Mouse (Mus musculus): ENCODE data around the gene Wdr75. TPM values are rescaled to one million over a fixed set of nuclear protein-coding genes. Genes with fewer than 3 reads are reported as not detected.

Gene Wdr75
- 6.8 and 12.3 TPM in 2 replicates for polyA plus RNA-seq (2012; rRNA removed)

- 1% methylated on average over 69 of the region's 70 CpGs for WGBS
These were observed at the start of gene Wdr75 for GRCm38 (mm10) chr1:45794969-45795908. Gene Wdr75 (plus strand): TSS chr1:45795166.

GRCm38 (mm10) chr1:45755902-45756301 is 39.1 kb upstream of the Wdr75 start:
- H3K27ac ChIP-seq (ENCODE audit: insufficient read depth, low read depth, low read length), result no peak overlapping the region; the same call in 1 of the 2 replicates

More at GRCm38 (mm10) chr1:45794969-45795908, at the start of gene Wdr75:
- TF ChIP-seq CTCF (IDR thresholded peaks at IDR 0.05; ENCODE audit: extremely low read depth, insufficient read length, insufficient replicate concordance, low read depth, low read length) (no peak), POLR2A (IDR thresholded peaks at IDR 0.05; ENCODE audit: low read depth, low read length) (peak; percentile 70; the same call in 1 of the 2 replicates)
- H3K27ac ChIP-seq (ENCODE audit: insufficient read depth, low read depth, low read length), result peak within 1 kb of the TSS; percentile 92
- H3K4me1 ChIP-seq (ENCODE audit: control insufficient read depth, insufficient read depth, insufficient read length, low read length), result peaks cover 4% of the 10 kb centered on the region; the same call in 1 of the 2 replicates
- peak within 1 kb of the TSS; percentile 98 for H3K4me3 ChIP-seq (ENCODE audit: low read depth, low read length)
- H3K27me3 ChIP-seq (ENCODE audit: control insufficient read depth, insufficient read depth, low read length), result no peaks in the 10 kb centered on the region
- H3K36me3 ChIP-seq (ENCODE audit: control insufficient read depth, insufficient read depth, low read length), result peaks cover 2% of the 10 kb centered on the region; the same call in 1 of the 2 replicates

GRCm38 (mm10) chr1:45756707-45757106 is 38.3 kb upstream of the Wdr75 start:
- no peak for TF ChIP-seq CTCF (IDR thresholded peaks at IDR 0.05; ENCODE audit: extremely low read depth, insufficient read length, insufficient replicate concordance, low read depth, low read length)
- TF ChIP-seq POLR2A (IDR thresholded peaks at IDR 0.05; ENCODE audit: low read depth, low read length), result no peak
- Histone ChIP-seq H3K27ac (ENCODE audit: insufficient read depth, low read depth, low read length) (no peak overlapping the region; the same call in 1 of the 2 replicates), H3K36me3 (ENCODE audit: control insufficient read depth, insufficient read depth, low read length) (no peaks in the 10 kb centered on the region), H3K4me1 (ENCODE audit: control insufficient read depth, insufficient read depth, insufficient read length, low read length) (no peaks in the 10 kb centered on the region), H3K27me3 (ENCODE audit: control insufficient read depth, insufficient read depth, low read length) (no peaks in the 10 kb centered on the region), H3K4me3 (ENCODE audit: low read depth, low read length) (no peak overlapping the region)

More at GRCm38 (mm10) chr1:45755902-45756301, 39.1 kb upstream of the Wdr75 start:
- Histone ChIP-seq H3K36me3 (ENCODE audit: control insufficient read depth, insufficient read depth, low read length) (no peaks in the 10 kb centered on the region), H3K4me1 (ENCODE audit: control insufficient read depth, insufficient read depth, insufficient read length, low read length) (no peaks in the 10 kb centered on the region), H3K27me3 (ENCODE audit: control insufficient read depth, insufficient read depth, low read length) (no peaks in the 10 kb centered on the region), H3K4me3 (ENCODE audit: low read depth, low read length) (no peak overlapping the region)
- TF ChIP-seq POLR2A (IDR thresholded peaks at IDR 0.05; ENCODE audit: low read depth, low read length) (no peak), CTCF (IDR thresholded peaks at IDR 0.05; ENCODE audit: extremely low read depth, insufficient read length, insufficient replicate concordance, low read depth, low read length) (no peak)

GRCm38 (mm10) chr1:45758011-45758410 is 37.0 kb upstream of the Wdr75 start:
- H3K27me3 ChIP-seq (ENCODE audit: control insufficient read depth, insufficient read depth, low read length), result no peaks in the 10 kb centered on the region
- H3K27ac ChIP-seq (ENCODE audit: insufficient read depth, low read depth, low read length), result no peak overlapping the region
- no peak overlapping the region for H3K4me3 ChIP-seq (ENCODE audit: low read depth, low read length)
- TF ChIP-seq CTCF (IDR thresholded peaks at IDR 0.05; ENCODE audit: extremely low read depth, insufficient read length, insufficient replicate concordance, low read depth, low read length) (no peak), POLR2A (IDR thresholded peaks at IDR 0.05; ENCODE audit: low read depth, low read length) (no peak)
- H3K36me3 ChIP-seq (ENCODE audit: control insufficient read depth, insufficient read depth, low read length), result no peaks in the 10 kb centered on the region
- 80% methylated on average over 1 of the region's 1 CpGs for WGBS
- H3K4me1 ChIP-seq (ENCODE audit: control insufficient read depth, insufficient read depth, insufficient read length, low read length), result no peaks in the 10 kb centered on the region

- H3K4me3 ChIP-seq (ENCODE audit: low read depth, low read length), result no peak overlapping the region
- H3K27ac ChIP-seq (ENCODE audit: insufficient read depth, low read depth, low read length), result peak overlapping the region; percentile 28; the same call in 1 of the 2 replicates
- H3K4me1 ChIP-seq (ENCODE audit: control insufficient read depth, insufficient read depth, insufficient read length, low read length), result no peaks in the 10 kb centered on the region
- TF ChIP-seq POLR2A (IDR thresholded peaks at IDR 0.05; ENCODE audit: low read depth, low read length) (no peak), CTCF (IDR thresholded peaks at IDR 0.05; ENCODE audit: extremely low read depth, insufficient read length, insufficient replicate concordance, low read depth, low read length) (no peak)
- H3K36me3 ChIP-seq (ENCODE audit: control insufficient read depth, insufficient read depth, low read length), result no peaks in the 10 kb centered on the region
- H3K27me3 ChIP-seq (ENCODE audit: control insufficient read depth, insufficient read depth, low read length), result no peaks in the 10 kb centered on the region
- 34% methylated on average over 4 of the region's 4 CpGs for WGBS
These were observed 34.1 kb upstream of the Wdr75 start for GRCm38 (mm10) chr1:45760667-45761467.

GRCm38 (mm10) chr1:45761468-45761795 is 33.5 kb upstream of the Wdr75 start:
- peak overlapping the region; percentile 28; the same call in 1 of the 2 replicates for H3K27ac ChIP-seq (ENCODE audit: insufficient read depth, low read depth, low read length)
- 42% methylated on average over 1 of the region's 1 CpGs for WGBS
- H3K27me3 ChIP-seq (ENCODE audit: control insufficient read depth, insufficient read depth, low read length), result no peaks in the 10 kb centered on the region
- TF ChIP-seq CTCF (IDR thresholded peaks at IDR 0.05; ENCODE audit: extremely low read depth, insufficient read length, insufficient replicate concordance, low read depth, low read length), result no peak
- no peak for TF ChIP-seq POLR2A (IDR thresholded peaks at IDR 0.05; ENCODE audit: low read depth, low read length)
- no peak overlapping the region for H3K4me3 ChIP-seq (ENCODE audit: low read depth, low read length)
- no peaks in the 10 kb centered on the region for H3K4me1 ChIP-seq (ENCODE audit: control insufficient read depth, insufficient read depth, insufficient read length, low read length)
- H3K36me3 ChIP-seq (ENCODE audit: control insufficient read depth, insufficient read depth, low read length), result no peaks in the 10 kb centered on the region

Measured in small intestine, adult 2 months (tissue).